16 mouse cellular contexts compared by ENCODE assay signal in genomic region chr10:26364942-26365341, GRCm38 (mm10).
"Had no signal": no experiment of that assay in that cellular context is flagged by ENCODE, and none has a peak within 500 bp of the region (broad histone marks: within the 10 kb centered on the region; RNA-seq: fewer than 3 reads in every experiment).

No protein-coding gene starts in this region.

- H3K9me3 ChIP-seq: liver, embryonic 15.5 days; megakaryocyte, embryonic 14.5 days; midbrain, embryonic 13.5 days; midbrain, embryonic 15.5 days; neural tube, embryonic 12.5 days; stomach, embryonic 15.5 days had no signal

- DNase-seq: liver, postnatal 0 days; lung, embryonic 14.5 days; lung, postnatal 10 days; lung, postnatal 4 days; right cerebral cortex, postnatal 14 days; thymus, adult 2 months; thymus, postnatal 4 days had no signal

- H3K4me3 ChIP-seq: liver, embryonic 15.5 days; megakaryocyte, embryonic 14.5 days; midbrain, embryonic 13.5 days; midbrain, embryonic 15.5 days; neural tube, embryonic 12.5 days; stomach, embryonic 15.5 days had no signal

- H3K27me3 ChIP-seq: liver, embryonic 15.5 days; megakaryocyte, embryonic 14.5 days; midbrain, embryonic 13.5 days; midbrain, embryonic 15.5 days; neural tube, embryonic 12.5 days; stomach, embryonic 15.5 days had no signal

- H3K9ac ChIP-seq: liver, embryonic 15.5 days; liver, postnatal 0 days; lung, embryonic 14.5 days; midbrain, embryonic 13.5 days; midbrain, embryonic 15.5 days; neural tube, embryonic 12.5 days; stomach, embryonic 15.5 days had no signal

- H3K36me3 ChIP-seq: liver, embryonic 15.5 days; midbrain, embryonic 15.5 days; stomach, embryonic 15.5 days had no signal

- H3K4me1 ChIP-seq: liver, embryonic 15.5 days; stomach, embryonic 15.5 days had no signal

- H3K4me2 ChIP-seq: liver, embryonic 11.5 days; liver, embryonic 15.5 days; lung, embryonic 14.5 days; midbrain, embryonic 11.5 days; midbrain, embryonic 13.5 days; midbrain, embryonic 15.5 days; neural tube, embryonic 12.5 days; stomach, embryonic 15.5 days had no signal

- H3K27ac ChIP-seq: liver, embryonic 15.5 days; midbrain, embryonic 13.5 days; midbrain, embryonic 15.5 days; neural tube, embryonic 12.5 days; stomach, embryonic 15.5 days; stomach, postnatal 0 days had no signal

- ATAC-seq: liver, postnatal 0 days had no signal
